Mouse (Mus musculus) E14TG2a.4 (cell line): ENCODE results near the gene Zcchc9.

Experiments
- H3K27me3 ChIP-seq: 2 replicates; pipeline ENCODE4 v1.6.1; 2014; ENCODE audit warnings: low read length, control low read depth; ENCODE audit not compliant: insufficient read depth
- H3K36me3 ChIP-seq: 2 replicates; pipeline ENCODE4 v1.6.1; 2014; ENCODE audit warnings: low read length, control low read depth; ENCODE audit not compliant: insufficient read depth
- H3K4me1 ChIP-seq: replicated peaks from 2 replicates; pipeline ENCODE4 v1.6.1; 2014; ENCODE audit warnings: low read depth, low read length, control low read depth
- H3K4me3 ChIP-seq: replicated peaks from 2 replicates; pipeline ENCODE4 v1.5.1; 2014; ENCODE audit warnings: mild to moderate bottlenecking, low read length
- H3K9me3 ChIP-seq: 2 replicates; pipeline ENCODE4 v1.6.1; 2014; ENCODE audit warnings: low read length, control low read depth
- CTCF ChIP-seq: conservative IDR thresholded peaks from 2 replicates; pipeline ENCODE4 v1.5.1; 2014; ENCODE audit warnings: low read length
- NANOG ChIP-seq: IDR thresholded peaks from 2 replicates; pipeline ENCODE4 v1.6.1; 2014; ENCODE audit warnings: borderline replicate concordance, low read length, mixed read lengths
- POU5F1 ChIP-seq: IDR thresholded peaks from 2 replicates; pipeline ENCODE4 v1.6.1; 2014; ENCODE audit warnings: low read length, borderline replicate concordance

Gene Zcchc9

GRCm38 (mm10) chr13:91807874-91808575, 520 bp upstream of the Zcchc9 start:
- TF ChIP-seq CTCF (no peak), NANOG (no peak), POU5F1 (no peak)

DNA sequence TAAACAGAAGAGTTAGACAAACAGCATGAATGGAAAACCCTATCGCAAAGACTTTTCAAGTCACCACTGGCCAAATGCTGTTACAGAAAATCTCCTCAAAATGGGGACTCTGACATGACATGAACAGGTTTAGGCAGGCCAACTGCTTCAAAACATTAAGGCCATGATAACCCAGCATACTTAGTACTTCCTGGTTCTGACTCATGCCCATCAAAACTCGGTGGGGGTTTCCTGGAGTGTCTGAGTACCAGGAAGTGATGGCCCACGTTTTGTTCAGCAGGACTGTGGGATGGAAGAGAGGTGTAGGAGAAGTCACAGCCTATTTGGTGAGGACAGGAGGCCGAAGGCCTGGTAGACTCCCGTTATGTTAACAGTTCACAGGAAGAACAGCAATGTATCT, 5.8 kb downstream of the Zcchc9 start:
- H3K4me3 ChIP-seq, result no peak overlapping the region
- H3K36me3 ChIP-seq, result peaks cover 72% of the 10 kb centered on the region
- TF ChIP-seq POU5F1, result no peak
- no peak for TF ChIP-seq CTCF
- no peak for TF ChIP-seq NANOG
- H3K9me3 ChIP-seq, result no peaks in the 10 kb centered on the region
- H3K27me3 ChIP-seq, result no peaks in the 10 kb centered on the region
- H3K4me1 ChIP-seq, result peaks cover 12% of the 10 kb centered on the region

More at GRCm38 (mm10) chr13:91807874-91808575, 520 bp upstream of the Zcchc9 start:
- H3K9me3 ChIP-seq, result no peaks in the 10 kb centered on the region
- peak overlapping the region; percentile 95 for H3K4me3 ChIP-seq
- H3K4me1 ChIP-seq, result peaks cover 14% of the 10 kb centered on the region
- no peaks in the 10 kb centered on the region for H3K27me3 ChIP-seq
- H3K36me3 ChIP-seq, result peaks cover 19% of the 10 kb centered on the region

DNA sequence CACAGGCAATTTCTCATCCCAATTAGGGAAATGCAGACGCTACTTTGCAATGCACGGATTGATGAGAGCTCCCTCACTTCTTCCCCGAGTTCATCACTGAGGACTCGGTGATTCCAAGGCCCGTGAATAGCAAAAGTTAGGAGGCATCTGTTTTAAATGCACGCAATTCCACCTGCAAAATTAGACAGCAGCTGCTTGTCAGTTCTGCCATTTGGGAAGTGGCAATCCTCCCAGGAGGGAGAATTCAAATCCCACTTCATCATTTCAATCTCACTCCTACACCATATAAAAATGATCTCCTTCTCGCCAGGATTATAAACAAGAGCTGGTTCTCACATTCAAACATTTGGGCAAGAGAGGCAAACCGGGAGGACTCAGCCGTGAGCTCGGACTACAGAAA, 10.1 kb downstream of the Zcchc9 start:
- H3K27me3 ChIP-seq, result no peaks in the 10 kb centered on the region
- TF ChIP-seq NANOG (no peak), POU5F1 (no peak), CTCF (no peak)
- H3K36me3 ChIP-seq, result peaks cover 62% of the 10 kb centered on the region
- peaks cover 18% of the 10 kb centered on the region for H3K4me1 ChIP-seq
- H3K4me3 ChIP-seq, result no peak overlapping the region
- H3K9me3 ChIP-seq, result no peaks in the 10 kb centered on the region

GRCm38 (mm10) chr13:91796916-91797315, 10.6 kb downstream of the Zcchc9 start:
- peaks cover 18% of the 10 kb centered on the region for H3K4me1 ChIP-seq
- TF ChIP-seq POU5F1 (no peak), NANOG (no peak), CTCF (no peak)
- no peaks in the 10 kb centered on the region for H3K27me3 ChIP-seq
- no peaks in the 10 kb centered on the region for H3K9me3 ChIP-seq
- no peak overlapping the region for H3K4me3 ChIP-seq
- H3K36me3 ChIP-seq, result peaks cover 61% of the 10 kb centered on the region

- H3K9me3 ChIP-seq, result no peaks in the 10 kb centered on the region
- peaks cover 52% of the 10 kb centered on the region for H3K36me3 ChIP-seq
- H3K27me3 ChIP-seq, result no peaks in the 10 kb centered on the region
- no peak for TF ChIP-seq POU5F1
- peak; percentile 83; the same call in 1 of the 2 replicates for TF ChIP-seq NANOG
- peaks cover 21% of the 10 kb centered on the region for H3K4me1 ChIP-seq
- no peak overlapping the region for H3K4me3 ChIP-seq
Observed at GRCm38 (mm10) chr13:91796003-91796402, 11.5 kb downstream of the Zcchc9 start.

DNA sequence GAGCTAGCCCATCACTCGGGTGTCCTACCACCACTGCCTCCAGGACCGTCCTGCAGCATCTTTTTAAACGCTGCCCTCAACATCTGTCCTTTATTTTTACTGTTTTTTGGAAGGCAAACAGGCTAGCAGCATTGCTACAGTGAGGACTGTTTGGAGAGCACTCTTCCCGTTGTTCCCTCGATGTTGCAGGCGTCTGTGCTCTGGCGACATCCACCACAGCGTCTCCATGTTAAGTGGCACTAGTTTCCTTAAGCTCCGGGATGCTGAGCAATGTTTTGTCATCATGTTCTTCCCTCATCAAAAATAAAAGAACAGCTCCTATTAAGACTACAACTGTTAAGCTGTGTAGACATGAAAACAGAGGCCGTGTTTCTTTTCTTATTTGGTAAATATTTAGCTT, 11.9 kb downstream of the Zcchc9 start:
- H3K4me3 ChIP-seq, result no peak overlapping the region
- TF ChIP-seq CTCF (no peak), NANOG (no peak), POU5F1 (no peak)
- peaks cover 48% of the 10 kb centered on the region for H3K36me3 ChIP-seq
- H3K9me3 ChIP-seq, result no peaks in the 10 kb centered on the region
- no peaks in the 10 kb centered on the region for H3K27me3 ChIP-seq
- H3K4me1 ChIP-seq, result peaks cover 21% of the 10 kb centered on the region

DNA sequence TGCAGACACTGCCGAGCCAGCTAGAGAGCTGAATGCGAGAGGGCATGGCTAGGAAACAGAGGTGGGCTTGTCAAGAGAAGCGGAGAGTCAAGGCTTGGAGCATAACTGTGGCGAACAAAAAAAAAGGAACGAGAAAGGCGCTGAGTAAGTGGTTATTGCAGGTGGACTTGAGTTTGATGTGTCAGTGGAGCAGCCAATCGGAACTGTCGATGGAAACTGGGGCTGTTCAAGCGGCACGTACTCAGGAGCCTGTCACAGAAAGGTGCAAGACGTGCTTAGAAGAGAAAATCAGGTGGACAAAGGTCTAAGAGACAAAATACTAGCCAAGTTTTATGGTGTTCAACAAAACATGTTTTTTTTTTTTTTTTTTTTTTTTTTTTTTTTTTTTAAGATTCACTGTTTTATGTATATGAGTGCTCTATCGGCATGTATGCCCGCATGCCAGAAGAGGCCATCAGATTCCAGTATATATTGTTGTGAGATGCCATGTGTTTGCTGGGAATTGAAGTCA, 12.5 kb downstream of the Zcchc9 start:
- Histone ChIP-seq H3K27me3 (no peaks in the 10 kb centered on the region), H3K4me3 (no peak overlapping the region), H3K4me1 (peaks cover 21% of the 10 kb centered on the region)

DNA sequence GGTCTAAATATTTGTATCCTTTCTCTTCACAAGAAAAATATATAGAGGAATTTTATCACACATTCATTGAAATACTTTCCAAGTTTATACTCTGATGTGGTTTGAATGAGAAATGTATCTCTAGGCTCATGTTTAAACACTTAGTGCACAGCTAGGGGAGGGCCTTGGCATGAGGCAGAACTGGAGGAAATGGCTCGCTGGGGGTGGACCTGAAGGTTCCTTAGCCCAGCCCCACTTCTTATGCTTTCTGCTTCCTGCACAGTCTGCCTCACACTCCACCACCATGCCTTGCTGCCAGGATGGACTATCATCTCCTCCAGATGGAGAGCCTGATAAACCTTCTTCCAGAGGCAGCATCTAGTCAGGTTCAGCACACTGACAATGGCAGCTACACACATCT, 15.5 kb downstream of the Zcchc9 start:
- Histone ChIP-seq H3K27me3 (no peaks in the 10 kb centered on the region), H3K9me3 (no peaks in the 10 kb centered on the region), H3K4me1 (peaks cover 17% of the 10 kb centered on the region), H3K4me3 (no peak overlapping the region), H3K36me3 (peaks cover 12% of the 10 kb centered on the region)
- TF ChIP-seq POU5F1, result no peak
- TF ChIP-seq CTCF, result no peak
- TF ChIP-seq NANOG, result no peak

More for the DNA sequence above, 12.5 kb downstream of the Zcchc9 start:
- H3K36me3 ChIP-seq, result peaks cover 42% of the 10 kb centered on the region
- TF ChIP-seq POU5F1 (no peak), CTCF (no peak), NANOG (no peak)
- H3K9me3 ChIP-seq, result no peaks in the 10 kb centered on the region
